Mouse (Mus musculus): Measurements from ENCODE around the gene D430041D05Rik. TPM values are rescaled to one million over a fixed set of nuclear protein-coding genes. Genes with fewer than 3 reads are reported as not detected.

D430041D05Rik gene
- polyA plus RNA-seq, 1 experiment from 2014 or later = 7.9 TPM

DNA sequence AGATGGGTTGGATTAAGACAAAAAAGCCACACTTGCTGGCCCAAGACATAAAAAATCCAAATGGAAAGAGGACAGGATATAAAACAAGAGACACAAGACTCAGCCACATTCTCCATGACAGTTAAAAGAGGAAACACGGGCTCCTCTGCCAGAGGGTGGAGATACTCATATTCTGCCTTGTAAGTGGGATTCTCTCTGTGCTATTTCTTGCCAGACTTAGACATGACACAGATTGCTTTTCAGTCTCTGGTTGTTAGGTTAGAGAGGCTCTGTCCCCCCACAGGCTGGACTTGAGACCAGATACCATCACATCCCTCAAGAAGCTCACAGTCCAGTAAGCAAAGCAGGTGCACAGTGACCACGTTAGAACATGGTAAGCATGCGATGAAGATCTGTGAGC, 2.2 kb upstream of the D430041D05Rik start:
- WGBS = 81% methylated on average over 3 of the region's 3 CpGs
- no peak for ATAC-seq

DNA sequence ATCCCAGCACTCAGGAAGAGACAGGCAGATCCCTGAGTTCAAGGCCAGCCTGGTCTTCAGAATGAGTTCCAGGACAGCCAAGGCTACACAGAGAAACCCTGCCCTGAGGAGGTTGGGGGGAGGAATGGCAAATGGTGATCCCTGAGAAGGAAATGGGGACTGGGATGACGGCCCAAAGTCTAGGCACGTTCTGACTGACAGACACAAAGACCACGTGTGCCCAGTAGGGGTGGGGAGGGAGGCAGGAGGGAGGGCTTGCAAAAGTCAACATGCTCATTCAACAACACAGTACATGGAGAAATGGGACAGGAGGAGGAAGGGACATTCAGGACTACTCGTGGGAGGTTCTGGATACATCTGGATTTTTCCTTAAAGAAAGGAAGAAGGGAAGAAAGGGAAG, 1.7 kb upstream of the D430041D05Rik start:
- Histone ChIP-seq H3K9me3 (replicated peaks; ENCODE audit: control insufficient read depth, low read length) (no peaks in the 10 kb centered on the region), H3K9ac (ENCODE audit: low read length) (no peak overlapping the region), H3K27me3 (replicated peaks; ENCODE audit: control insufficient read depth, insufficient read depth, low read length) (no peaks in the 10 kb centered on the region), H3K4me1 (ENCODE audit: control insufficient read depth, insufficient read depth, low read length) (0 out of 2 replicates have a peak, but pooled peaks cover 5% of the 10 kb centered on the region), H3K4me2 (ENCODE audit: low read length) (no peak overlapping the region), H3K27ac (ENCODE audit: low read depth, low read length) (no peak overlapping the region), H3K4me3 (ENCODE audit: low read depth, low read length) (no peak overlapping the region), H3K36me3 (ENCODE audit: control insufficient read depth, insufficient read depth, low read length) (no peaks in the 10 kb centered on the region)
- 39% methylated on average over 4 of the region's 4 CpGs for WGBS
- DNase-seq (ENCODE audit: low spot score) (no peak), ATAC-seq (no peak)

More for the DNA sequence above, 2.2 kb upstream of the D430041D05Rik start:
- Histone ChIP-seq H3K36me3 (ENCODE audit: control insufficient read depth, insufficient read depth, low read length) (no peaks in the 10 kb centered on the region), H3K9ac (ENCODE audit: low read length) (no peak overlapping the region), H3K9me3 (replicated peaks; ENCODE audit: control insufficient read depth, low read length) (no peaks in the 10 kb centered on the region), H3K27me3 (replicated peaks; ENCODE audit: control insufficient read depth, insufficient read depth, low read length) (no peaks in the 10 kb centered on the region), H3K27ac (ENCODE audit: low read depth, low read length) (no peak overlapping the region), H3K4me2 (ENCODE audit: low read length) (no peak overlapping the region), H3K4me3 (ENCODE audit: low read depth, low read length) (no peak overlapping the region), H3K4me1 (ENCODE audit: control insufficient read depth, insufficient read depth, low read length) (0 out of 2 replicates have a peak, but pooled peaks cover under 1% of the 10 kb centered on the region)
- no peak for DNase-seq (ENCODE audit: low spot score)

DNA sequence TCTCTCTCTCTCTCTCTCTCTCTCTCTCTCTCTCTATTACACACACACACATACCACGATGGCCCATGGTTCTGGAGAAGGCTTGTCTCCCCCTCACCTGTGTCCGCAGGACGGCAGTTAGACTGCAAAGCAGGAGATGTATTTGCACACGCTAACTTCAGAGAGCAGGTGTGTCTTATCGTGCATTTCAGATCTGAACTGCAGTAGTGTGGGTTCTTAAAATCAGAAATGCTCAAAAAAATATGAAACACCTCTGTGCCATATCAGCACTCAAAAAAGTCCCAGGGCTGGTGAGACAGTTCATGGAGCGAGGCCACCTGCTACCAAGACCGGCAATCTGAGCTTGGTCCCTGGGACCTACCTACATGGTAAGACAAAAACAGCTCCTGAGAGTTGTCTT, 993 bp upstream of the D430041D05Rik start:
- H3K36me3 ChIP-seq (ENCODE audit: control insufficient read depth, insufficient read depth, low read length) = no peaks in the 10 kb centered on the region
- 0 out of 2 replicates have a peak, but pooled peaks cover 5% of the 10 kb centered on the region for H3K4me1 ChIP-seq (ENCODE audit: control insufficient read depth, insufficient read depth, low read length)
- H3K4me3 ChIP-seq (ENCODE audit: low read depth, low read length) = no peak overlapping the region
- DNase-seq (ENCODE audit: low spot score) = no peak
- ATAC-seq = no peak
- 95% methylated on average over 7 of the region's 7 CpGs for WGBS
- no peaks in the 10 kb centered on the region for H3K9me3 ChIP-seq (replicated peaks; ENCODE audit: control insufficient read depth, low read length)
- no peak overlapping the region for H3K27ac ChIP-seq (ENCODE audit: low read depth, low read length)
- no peak overlapping the region for H3K9ac ChIP-seq (ENCODE audit: low read length)
- no peak overlapping the region for H3K4me2 ChIP-seq (ENCODE audit: low read length)
- no peaks in the 10 kb centered on the region for H3K27me3 ChIP-seq (replicated peaks; ENCODE audit: control insufficient read depth, insufficient read depth, low read length)

DNA sequence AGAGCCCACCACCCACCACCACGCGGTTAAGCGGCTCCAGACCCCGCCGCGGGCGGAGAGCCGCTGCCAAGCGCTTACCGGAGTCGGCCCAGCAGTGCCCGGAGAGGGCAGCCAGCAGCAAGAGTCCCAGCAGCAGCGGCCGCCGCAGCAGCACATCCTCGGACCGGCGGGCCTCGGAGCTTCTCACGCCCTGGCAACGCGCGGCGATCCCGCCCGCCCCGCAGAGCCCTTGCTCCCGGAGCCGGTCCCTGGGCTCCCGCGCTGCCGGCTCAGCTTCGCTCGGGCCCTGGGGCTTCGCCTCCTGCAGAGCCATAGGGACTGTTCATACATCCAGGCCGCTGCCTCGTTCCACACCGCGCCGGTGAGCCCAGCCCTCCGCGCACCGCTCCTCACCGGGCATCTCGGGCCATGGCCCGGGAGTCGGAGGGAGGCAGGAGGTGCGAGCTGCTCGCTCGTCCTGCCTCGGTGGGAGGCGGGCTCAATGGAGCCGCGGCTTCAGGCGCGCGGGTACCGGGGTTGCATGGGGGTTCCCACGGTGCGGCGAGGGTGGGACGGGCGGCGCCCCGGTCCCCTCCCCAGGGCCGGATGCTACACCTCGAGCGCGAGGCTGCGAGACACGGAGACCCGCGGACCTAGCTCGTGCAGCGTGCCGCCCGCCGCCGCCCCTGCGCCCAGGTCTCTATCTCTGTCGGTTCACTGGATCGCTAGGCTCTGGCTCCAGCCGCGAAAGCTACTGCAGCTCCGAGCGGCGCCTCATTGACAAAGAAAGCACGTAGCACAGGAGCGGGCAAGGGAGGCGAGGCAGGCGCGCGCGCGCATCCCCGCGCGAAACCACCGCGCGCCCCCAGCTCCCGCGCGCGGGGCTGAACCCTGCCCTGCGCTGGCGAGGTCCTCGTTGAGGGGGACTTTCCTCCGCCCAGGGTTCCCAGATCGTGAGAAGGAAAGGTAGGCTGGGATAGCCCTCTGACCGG, 677 bp downstream of the D430041D05Rik start:
- Histone ChIP-seq H3K4me1 (ENCODE audit: control insufficient read depth, insufficient read depth, low read length) (0 out of 2 replicates have a peak, but pooled peaks cover 5% of the 10 kb centered on the region), H3K4me3 (ENCODE audit: low read depth, low read length) (peak overlapping the region; percentile 81), H3K4me2 (ENCODE audit: low read length) (peak overlapping the region; percentile 85), H3K27me3 (replicated peaks; ENCODE audit: control insufficient read depth, insufficient read depth, low read length) (no peaks in the 10 kb centered on the region), H3K9me3 (replicated peaks; ENCODE audit: control insufficient read depth, low read length) (no peaks in the 10 kb centered on the region), H3K9ac (ENCODE audit: low read length) (peak overlapping the region; percentile 92), H3K36me3 (ENCODE audit: control insufficient read depth, insufficient read depth, low read length) (no peaks in the 10 kb centered on the region), H3K27ac (ENCODE audit: low read depth, low read length) (peak overlapping the region; percentile 88)
- ATAC-seq = peak; percentile 93
- WGBS = under 1% methylated on average over 109 of the region's 111 CpGs
- peak; percentile 86 for DNase-seq (ENCODE audit: low spot score)

DNA sequence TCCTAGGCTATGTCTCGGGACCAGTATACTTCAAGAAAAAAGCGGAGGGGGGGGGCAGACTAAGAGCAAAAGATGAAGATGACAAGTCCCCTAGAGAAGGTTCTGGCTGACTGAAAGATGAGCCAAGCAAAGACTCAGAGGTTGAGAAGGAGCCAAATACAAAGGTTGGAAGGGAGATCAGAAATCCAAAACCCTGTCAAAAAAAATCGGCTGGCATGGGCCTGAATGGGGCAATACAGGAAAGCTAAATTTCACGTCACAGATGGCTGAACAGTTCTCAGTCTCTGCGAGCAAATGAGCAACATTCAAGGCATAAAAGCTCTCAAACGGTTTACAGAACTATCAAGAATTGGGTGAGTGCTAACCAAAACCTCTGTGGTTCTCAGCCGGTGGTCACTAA, 2.5 kb downstream of the D430041D05Rik start:
- Histone ChIP-seq H3K27ac (ENCODE audit: low read depth, low read length) (no peak overlapping the region), H3K36me3 (ENCODE audit: control insufficient read depth, insufficient read depth, low read length) (no peaks in the 10 kb centered on the region), H3K9me3 (replicated peaks; ENCODE audit: control insufficient read depth, low read length) (no peaks in the 10 kb centered on the region), H3K27me3 (replicated peaks; ENCODE audit: control insufficient read depth, insufficient read depth, low read length) (no peaks in the 10 kb centered on the region), H3K4me2 (ENCODE audit: low read length) (peak overlapping the region; percentile 85), H3K4me1 (ENCODE audit: control insufficient read depth, insufficient read depth, low read length) (0 out of 2 replicates have a peak, but pooled peaks cover 5% of the 10 kb centered on the region), H3K9ac (ENCODE audit: low read length) (no peak overlapping the region), H3K4me3 (ENCODE audit: low read depth, low read length) (no peak overlapping the region)
- ATAC-seq = no peak
- DNase-seq (ENCODE audit: low spot score) = no peak
- WGBS = 71% methylated on average over 7 of the region's 7 CpGs

DNA sequence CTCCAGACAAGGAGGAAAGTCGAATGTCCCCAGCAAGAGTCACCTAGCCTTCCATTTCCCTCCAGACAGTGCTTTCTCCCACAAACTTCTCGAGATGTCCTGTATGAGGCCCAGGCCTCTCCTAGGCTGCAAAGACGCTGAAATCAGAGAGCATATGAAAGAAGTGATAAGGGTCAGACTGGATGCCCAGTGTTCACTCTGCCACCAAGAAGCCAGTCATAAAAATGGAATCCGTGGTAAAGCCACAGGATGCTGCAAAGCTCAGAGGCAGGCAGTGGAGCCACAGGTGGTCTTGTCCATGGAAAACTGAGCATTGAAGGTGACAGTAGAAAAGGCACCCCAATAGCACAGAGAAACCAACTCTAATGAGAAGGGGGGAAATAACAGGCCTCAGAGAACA, 2.9 kb downstream of the D430041D05Rik start:
- Histone ChIP-seq H3K4me3 (ENCODE audit: low read depth, low read length) (no peak overlapping the region), H3K4me1 (ENCODE audit: control insufficient read depth, insufficient read depth, low read length) (0 out of 2 replicates have a peak, but pooled peaks cover 5% of the 10 kb centered on the region), H3K9ac (ENCODE audit: low read length) (no peak overlapping the region), H3K27me3 (replicated peaks; ENCODE audit: control insufficient read depth, insufficient read depth, low read length) (no peaks in the 10 kb centered on the region), H3K27ac (ENCODE audit: low read depth, low read length) (no peak overlapping the region), H3K9me3 (replicated peaks; ENCODE audit: control insufficient read depth, low read length) (no peaks in the 10 kb centered on the region), H3K4me2 (ENCODE audit: low read length) (peak overlapping the region; percentile 85), H3K36me3 (ENCODE audit: control insufficient read depth, insufficient read depth, low read length) (no peaks in the 10 kb centered on the region)
- DNase-seq (ENCODE audit: low spot score) (no peak), ATAC-seq (no peak)
- WGBS = 69% methylated on average over 4 of the region's 4 CpGs

DNA sequence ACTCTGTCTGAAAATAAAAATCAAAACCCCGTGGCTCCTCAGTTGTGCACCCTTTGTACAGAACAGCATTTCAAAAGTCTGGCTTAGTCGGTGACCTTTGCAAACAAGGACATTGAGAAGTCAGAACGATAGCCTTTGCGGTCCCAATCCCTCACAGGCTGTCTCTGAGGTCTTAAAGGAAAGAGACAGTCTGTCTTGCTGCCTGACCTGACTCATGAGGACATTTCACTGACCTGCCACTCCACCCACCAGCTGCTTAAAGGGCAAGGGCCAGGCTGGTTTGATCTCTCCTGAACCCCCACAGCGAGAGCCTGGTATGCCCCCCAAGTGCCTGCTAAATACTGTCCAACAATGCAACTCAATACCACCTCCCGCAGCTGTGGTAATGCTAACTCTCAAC, 6.8 kb downstream of the D430041D05Rik start:
- 90% methylated on average over 6 of the region's 6 CpGs for WGBS
- Histone ChIP-seq H3K4me1 (ENCODE audit: control insufficient read depth, insufficient read depth, low read length) (0 out of 2 replicates have a peak, but pooled peaks cover 5% of the 10 kb centered on the region), H3K4me2 (ENCODE audit: low read length) (no peak overlapping the region), H3K27ac (ENCODE audit: low read depth, low read length) (no peak overlapping the region), H3K9me3 (replicated peaks; ENCODE audit: control insufficient read depth, low read length) (0 out of 2 replicates have a peak, but pooled peaks cover 3% of the 10 kb centered on the region), H3K9ac (ENCODE audit: low read length) (no peak overlapping the region), H3K36me3 (ENCODE audit: control insufficient read depth, insufficient read depth, low read length) (no peaks in the 10 kb centered on the region), H3K4me3 (ENCODE audit: low read depth, low read length) (no peak overlapping the region), H3K27me3 (replicated peaks; ENCODE audit: control insufficient read depth, insufficient read depth, low read length) (no peaks in the 10 kb centered on the region)
- DNase-seq (ENCODE audit: low spot score) (no peak), ATAC-seq (no peak)

DNA sequence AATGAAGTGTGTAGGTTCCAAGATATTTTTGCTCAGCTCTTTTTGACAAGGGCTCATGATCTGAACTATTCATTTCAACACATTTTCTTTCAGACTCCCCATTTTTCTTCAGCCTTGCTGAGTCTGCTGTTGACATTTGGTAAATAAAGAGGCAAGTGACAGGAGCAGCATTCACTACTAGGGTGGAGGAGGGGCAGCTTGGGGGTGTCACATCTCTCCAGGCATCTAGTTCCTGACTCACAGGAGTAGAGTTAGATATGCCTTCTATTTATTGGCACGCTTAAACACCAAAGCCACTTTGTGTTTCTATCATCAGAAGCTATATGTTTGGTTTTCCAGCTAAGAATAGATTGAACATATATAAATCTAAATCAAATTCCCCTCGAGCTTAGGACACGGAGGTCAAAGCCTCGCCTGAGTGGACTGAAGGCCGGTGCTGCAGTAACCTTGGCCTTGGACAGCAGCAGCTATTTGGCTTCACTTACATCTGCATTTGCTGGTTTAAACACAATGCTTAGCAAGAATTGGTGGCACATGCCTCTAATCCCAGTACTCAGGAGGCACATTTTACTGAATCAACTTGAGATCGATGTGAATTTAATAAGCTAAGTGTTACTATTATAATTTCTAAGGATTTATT, 12.0 kb downstream of the D430041D05Rik start:
- H3K9me3 ChIP-seq (replicated peaks; ENCODE audit: control insufficient read depth, low read length) = 0 out of 2 replicates have a peak, but pooled peaks cover 3% of the 10 kb centered on the region
- H3K4me3 ChIP-seq (ENCODE audit: low read depth, low read length) = no peak overlapping the region
- DNase-seq (ENCODE audit: low spot score) = no peak
- no peaks in the 10 kb centered on the region for H3K36me3 ChIP-seq (ENCODE audit: control insufficient read depth, insufficient read depth, low read length)
- no peak for ATAC-seq
- no peaks in the 10 kb centered on the region for H3K4me1 ChIP-seq (ENCODE audit: control insufficient read depth, insufficient read depth, low read length)
- H3K27me3 ChIP-seq (replicated peaks; ENCODE audit: control insufficient read depth, insufficient read depth, low read length) = no peaks in the 10 kb centered on the region
- 92% methylated on average over 6 of the region's 6 CpGs for WGBS
- H3K27ac ChIP-seq (ENCODE audit: low read depth, low read length) = no peak overlapping the region
- no peak overlapping the region for H3K9ac ChIP-seq (ENCODE audit: low read length)
- no peak overlapping the region for H3K4me2 ChIP-seq (ENCODE audit: low read length)

Data from forebrain, embryonic 14.5 days (tissue).